Mouse (Mus musculus): ENCODE results near the gene Gm21972. TPM values are rescaled to one million over a fixed set of nuclear protein-coding genes. Genes with fewer than 3 reads are reported as not detected.

The Gm21972 gene
- total RNA-seq, 2 experiments from 2014 or later = 2.1 to 4.1 TPM

DNA sequence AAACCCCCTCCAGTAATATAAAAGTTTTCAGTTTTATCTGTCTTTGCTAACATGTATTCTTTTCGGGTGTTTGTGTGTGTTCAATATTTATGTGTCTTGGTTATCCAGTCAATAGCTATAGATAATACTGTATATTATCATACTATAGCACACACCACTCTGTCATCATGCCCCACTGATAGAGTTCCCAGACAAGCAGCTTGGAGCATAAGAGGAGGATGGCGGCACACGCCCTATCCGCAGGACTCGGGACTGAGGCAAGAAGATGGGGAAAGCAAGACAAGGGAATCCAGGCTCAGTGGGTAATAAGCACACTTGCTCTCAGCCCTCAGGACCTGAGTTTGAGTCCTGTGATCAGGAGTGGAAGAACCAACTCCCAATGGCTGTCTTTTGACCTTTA, 27.0 kb downstream of the Gm21972 start:
- no peak for DNase-seq (ENCODE audit: extremely low spot score in 1 of 2, low spot score in 1 of 2)

DNA sequence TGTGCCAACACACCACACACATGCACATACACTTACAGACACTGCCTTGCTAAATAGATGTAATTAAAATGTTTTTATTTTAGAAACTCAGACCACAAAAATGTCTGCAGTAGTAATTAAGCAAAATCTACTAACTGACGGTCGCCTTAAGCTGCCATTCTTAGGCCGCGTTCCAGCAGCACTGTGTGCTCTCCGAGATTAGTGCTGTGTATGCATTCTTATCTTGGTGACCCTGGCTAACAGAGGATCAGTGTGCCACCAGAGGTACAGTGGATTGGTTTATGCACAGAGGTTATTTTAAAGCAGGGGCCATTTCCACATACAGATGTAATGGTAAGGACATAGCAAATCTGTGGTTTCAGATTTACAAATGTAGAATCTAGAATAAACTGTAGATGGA, 27.6 kb downstream of the Gm21972 start:
- DNase-seq (ENCODE audit: extremely low spot score in 1 of 2, low spot score in 1 of 2) = no peak

DNA sequence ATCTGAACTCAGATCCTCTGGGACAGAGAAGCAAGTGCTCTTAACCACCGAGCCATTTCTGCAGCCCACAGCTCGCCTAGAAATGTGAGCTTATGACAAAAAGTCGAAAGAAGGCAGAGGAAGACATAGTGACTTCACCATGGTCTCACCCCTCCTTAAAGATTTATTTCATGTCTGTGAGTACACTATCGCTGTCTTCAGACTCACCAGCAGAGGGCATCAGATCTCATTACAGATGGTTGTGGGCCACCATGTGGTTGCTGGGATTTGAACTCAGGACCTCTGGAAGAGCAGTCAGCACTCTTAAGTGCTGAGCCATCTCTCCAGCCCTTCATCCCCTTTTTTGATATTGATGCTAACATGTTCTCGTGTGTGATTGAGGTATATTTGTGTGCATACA, 41.2 kb downstream of the Gm21972 start:
- no peak for DNase-seq (ENCODE audit: extremely low spot score in 1 of 2, low spot score in 1 of 2)

DNA sequence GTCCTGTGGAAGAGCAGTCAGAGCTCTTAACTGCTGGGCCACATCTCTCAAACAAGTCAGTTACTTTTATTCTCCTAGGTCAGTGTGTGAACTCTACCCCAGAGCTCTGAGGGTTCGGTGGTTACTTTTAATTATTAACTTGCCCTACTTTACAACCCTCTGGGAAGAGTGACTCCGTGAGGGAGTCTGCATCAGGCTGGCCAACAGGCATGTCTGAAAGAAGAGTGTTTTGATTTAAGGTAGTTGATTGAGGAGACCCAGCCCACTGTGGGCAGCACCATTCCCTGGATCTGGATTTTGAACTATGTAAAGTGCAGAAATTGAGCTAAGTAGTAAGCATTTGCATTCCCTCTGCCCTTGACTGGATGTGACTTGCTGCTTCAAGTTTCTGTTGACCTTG, 42.6 kb downstream of the Gm21972 start:
- no peak for DNase-seq (ENCODE audit: extremely low spot score in 1 of 2, low spot score in 1 of 2)

DNA sequence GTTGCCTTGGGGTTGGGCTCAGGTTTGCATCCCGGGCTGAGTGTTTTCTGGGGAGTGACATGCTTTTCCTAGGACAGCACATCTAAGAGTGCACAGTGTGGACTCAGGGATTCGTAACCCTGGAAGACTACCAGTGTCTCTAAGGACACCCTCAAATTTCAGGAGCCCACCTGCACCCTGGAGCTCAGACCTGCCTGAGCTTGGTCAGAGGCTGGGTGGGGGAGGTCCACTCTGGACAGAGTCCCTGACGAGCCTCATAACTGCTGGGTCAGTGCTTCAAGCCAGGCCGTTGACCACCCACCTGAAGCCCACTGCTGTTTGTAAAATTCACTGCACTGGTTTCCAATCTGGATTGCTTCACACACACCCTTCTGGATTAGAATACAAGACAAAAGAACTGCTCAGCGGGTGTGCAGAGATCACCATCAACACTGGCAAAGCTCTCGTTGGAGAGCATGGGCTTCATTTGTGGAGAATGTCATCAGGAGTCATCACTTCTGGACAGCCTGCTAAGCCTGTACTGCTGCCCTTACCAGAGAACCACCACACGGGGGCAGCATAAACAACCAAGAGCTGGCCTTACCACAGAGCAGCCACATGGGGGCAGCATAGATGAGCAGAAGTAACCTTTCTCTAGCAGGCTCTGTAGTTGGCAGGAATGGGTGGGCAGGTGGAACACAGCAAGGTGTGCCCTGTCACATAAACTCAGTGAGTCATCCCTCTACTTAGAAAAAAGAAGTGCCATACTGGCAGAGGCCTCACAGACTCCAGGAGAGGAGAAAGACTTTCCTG, 45.2 kb downstream of the Gm21972 start:
- DNase-seq (ENCODE audit: extremely low spot score in 1 of 2, low spot score in 1 of 2) = peak; percentile 77 to 81

DNA sequence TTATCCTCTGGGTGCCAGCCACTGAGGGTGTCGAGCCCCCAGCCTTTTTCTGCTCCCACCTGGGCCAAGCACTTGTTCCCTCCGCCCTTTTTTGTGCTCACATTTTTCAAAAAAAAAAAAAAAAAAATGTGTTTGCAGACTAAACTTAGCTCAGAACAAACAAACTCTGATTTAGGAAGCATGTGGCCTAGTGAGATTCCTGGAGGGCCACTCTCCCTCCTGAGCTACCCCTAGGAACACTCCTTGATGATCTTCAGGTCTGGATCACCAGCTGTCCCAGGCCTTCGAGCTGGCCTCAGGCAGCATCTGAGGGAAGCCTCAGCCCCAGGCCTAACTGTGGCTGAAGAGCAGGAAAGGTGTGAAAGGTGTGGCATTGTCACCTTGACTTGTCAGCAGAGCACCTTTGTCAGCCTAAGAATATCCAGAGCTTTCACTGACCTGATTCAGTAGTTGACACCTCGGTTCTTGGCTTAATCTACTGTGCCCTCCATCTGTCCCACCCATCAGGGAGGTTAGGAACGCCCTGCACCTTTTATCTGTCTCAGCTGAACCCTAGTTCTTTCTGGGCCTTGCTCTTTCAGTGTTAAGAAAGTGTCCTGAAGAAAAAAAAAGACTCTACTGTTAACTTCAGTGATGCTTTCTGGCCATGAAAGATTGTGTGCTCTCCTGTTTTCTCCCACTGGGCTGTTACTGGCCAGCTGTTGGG, 48.7 kb downstream of the Gm21972 start:
- DNase-seq (ENCODE audit: extremely low spot score in 1 of 2, low spot score in 1 of 2) = no peak

DNA sequence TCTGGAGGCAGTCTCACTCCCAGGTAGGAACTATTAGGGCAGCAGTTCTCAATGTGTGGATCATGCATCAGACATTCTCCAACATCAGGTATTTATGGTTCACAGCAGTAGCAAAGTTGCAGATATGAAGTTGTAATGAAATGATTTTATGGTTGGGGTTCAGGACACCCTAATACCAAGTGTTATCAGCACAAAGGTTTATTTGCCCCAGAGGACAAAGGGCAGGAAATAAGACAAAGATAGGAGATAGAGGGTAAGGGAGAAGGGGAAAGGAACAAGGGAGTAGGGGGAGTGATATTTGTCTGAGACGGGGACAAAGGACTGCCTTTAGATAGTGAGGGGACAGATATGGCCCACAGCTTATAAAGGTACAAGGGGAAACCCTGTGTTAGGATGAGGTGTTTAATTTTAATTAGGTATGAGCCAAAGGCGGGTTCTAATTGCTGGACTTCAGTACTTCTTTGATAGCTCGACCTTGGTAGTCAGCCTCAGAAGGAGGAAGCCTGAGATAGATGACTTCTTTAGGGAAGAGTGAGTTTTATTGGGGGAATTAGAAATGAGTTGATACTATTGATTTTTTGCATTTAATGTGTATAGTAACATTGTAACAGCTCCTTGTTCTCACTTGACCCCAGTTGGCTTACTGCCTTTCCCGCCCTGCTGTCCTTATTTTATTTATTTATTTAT, 50.3 kb downstream of the Gm21972 start:
- no peak for DNase-seq (ENCODE audit: extremely low spot score in 1 of 2, low spot score in 1 of 2)

DNA sequence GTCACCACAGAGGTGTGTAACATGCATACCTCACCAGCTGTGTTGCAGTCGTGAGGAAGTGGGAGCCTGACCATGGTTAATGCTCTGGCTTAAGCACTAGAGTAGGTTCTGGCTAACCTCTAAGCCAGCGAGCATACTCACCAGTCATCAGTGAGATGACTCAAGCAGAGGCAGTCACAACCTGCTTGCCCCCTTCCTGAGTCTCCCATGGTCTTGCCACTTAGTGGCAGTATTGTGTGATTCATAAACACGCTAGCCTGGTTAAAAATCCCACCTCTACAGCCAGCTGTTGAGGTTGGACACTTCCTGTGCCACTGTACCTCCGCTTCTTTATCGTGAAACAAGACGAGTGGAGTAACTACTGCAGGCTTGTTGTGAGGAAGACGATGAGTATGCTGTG, 53.3 kb downstream of the Gm21972 start:
- no peak for DNase-seq (ENCODE audit: extremely low spot score in 1 of 2, low spot score in 1 of 2)

DNA sequence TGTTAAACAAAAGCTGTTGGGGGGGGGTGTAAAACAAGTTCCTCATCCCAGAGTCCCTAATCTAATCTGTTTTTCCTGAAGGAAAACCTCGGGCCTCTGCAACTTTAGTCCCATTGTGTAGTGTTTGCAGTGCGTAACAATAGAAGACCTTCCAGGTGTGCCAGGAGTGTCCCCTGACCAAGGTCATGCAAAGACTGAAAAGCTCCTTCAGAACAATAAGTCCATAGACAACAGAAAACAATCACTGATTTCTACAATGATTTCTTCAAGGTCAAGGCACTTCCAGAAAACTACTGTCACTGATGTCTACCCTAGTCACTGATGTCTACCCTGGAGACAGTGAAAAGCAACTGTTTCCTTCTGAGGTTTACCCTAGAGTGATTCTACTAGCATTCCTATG, 54.4 kb downstream of the Gm21972 start:
- DNase-seq (ENCODE audit: extremely low spot score in 1 of 2, low spot score in 1 of 2) = no peak

DNA sequence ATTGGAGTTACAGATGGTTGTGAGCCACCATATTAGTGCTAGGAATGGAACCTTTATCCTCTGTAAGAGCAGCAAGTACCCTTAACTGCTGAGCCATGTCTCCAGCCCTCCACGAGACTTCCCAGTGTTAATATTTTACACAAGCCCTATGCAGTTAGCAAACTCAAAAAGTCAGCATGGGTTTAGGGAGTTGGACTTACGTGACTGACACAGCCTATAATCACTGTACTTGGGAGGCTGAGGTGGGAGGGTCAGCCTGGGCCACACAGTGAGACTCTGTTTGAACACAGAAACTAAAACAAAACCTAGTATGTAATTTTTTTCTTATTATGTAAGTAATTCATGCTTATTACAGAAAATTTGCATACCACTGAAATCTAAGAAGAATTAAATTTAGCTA, 54.8 kb downstream of the Gm21972 start:
- no peak for DNase-seq (ENCODE audit: extremely low spot score in 1 of 2, low spot score in 1 of 2)

DNA sequence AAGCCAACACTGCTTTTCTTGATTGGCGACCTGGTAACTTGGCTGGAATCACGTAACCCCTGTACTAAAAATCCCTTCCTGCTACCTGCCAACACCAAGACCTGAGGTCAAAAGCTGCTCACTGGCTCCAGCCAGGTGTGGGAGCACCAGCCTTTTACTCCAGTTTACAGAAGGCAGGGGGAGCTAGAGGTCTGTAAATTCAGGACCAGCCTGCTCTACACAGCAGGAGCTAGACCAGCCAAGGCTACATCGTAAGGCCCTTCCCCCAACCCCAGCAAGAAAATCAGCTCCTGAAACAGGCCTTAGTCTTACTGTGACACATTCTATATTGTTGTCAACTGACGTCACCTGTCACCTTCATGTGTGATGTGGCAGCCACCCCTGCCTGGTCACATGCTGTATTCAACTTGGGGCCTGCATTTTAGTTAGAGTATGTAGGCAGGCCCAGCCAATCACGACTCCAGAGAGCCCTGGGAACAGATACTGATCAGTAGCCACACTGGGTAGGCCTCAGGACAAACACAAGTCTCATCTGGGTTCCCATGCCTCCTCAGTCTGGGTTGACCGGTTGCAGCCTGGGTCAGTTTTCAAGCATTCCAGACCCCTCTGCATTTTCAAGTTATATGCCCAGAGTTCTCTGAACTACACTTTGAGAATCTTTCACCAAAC, 55.7 kb downstream of the Gm21972 start:
- DNase-seq (ENCODE audit: extremely low spot score in 1 of 2, low spot score in 1 of 2) = no peak

DNA sequence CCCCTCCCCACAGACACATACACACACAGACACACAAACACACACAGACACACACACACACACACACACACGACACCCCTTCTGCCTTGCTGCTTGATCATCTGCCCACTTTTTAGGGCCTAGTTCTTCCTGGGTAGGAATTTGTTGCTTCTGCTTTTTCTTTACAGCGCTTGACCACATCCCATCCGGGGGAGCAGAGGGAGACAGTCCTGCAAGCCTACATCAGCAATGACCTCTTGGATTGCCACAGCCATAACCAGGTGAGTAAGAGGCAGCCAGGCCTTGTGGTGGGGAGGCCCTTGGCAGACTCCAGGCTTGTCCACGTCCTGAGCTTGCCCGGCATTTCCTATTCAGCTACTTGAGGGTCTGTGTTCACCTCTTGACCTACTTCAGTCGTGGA, 57.4 kb downstream of the Gm21972 start:
- no peak for DNase-seq (ENCODE audit: extremely low spot score in 1 of 2, low spot score in 1 of 2)

DNA sequence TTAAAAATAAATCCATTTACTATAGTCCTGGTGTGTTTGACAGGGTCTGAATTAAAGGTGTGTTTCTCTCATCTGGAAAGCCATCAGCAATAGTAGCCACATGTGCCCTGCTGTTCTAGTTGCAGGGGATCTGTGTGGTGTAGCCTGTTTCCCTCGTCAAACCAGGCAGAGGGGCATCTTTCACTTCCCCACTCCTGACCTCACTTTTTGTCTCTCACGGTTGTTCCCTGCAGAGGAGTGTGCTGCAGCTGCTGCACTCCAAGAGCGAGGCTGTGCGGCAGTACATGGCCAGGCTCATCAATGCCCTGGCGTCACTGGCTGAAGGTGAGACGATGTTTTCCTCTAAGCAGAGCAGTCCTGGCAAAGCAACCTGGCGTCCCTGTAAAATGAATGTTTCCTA, 60.6 kb downstream of the Gm21972 start:
- no peak for DNase-seq (ENCODE audit: extremely low spot score in 1 of 2, low spot score in 1 of 2)

DNA sequence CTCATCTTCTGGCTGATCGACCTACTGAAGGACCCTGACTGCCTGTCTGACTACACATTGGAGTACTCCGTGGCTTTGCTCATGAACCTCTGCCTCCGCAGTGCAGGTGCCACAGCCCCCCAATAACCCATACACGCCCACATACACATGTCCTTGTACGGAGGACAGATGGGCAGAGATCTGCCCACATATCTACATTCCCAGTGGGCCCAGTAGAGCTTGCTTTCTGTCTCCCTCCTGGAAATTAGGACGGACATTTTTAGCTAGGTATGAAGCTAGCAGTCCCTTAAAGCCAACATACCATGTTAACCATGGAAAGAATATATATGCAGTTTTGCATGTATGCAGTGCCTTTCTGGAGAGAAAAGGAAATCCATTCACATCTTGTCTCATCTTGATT, 64.8 kb downstream of the Gm21972 start:
- no peak for DNase-seq (ENCODE audit: extremely low spot score in 1 of 2, low spot score in 1 of 2)

DNA sequence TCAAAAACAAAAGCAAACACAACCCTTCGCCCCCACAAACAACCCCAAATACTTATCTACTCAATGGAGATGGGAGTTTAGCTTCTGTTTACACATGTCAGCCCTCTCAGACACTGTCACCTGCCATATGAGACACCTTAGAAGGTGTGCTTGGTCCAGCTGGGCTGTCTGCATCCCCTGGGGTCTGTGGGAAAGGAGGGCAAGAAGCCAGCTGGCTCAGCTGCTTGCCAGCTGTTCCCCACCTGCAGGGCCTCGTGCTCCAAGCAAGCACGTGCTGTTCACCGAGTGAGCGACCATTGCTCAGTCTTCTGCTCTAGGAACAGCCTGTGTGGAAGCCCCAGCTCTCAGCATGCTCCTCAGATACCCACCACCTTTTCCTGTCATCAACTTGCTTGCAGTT, 65.6 kb downstream of the Gm21972 start:
- DNase-seq (ENCODE audit: extremely low spot score in 1 of 2, low spot score in 1 of 2) = no peak

DNA sequence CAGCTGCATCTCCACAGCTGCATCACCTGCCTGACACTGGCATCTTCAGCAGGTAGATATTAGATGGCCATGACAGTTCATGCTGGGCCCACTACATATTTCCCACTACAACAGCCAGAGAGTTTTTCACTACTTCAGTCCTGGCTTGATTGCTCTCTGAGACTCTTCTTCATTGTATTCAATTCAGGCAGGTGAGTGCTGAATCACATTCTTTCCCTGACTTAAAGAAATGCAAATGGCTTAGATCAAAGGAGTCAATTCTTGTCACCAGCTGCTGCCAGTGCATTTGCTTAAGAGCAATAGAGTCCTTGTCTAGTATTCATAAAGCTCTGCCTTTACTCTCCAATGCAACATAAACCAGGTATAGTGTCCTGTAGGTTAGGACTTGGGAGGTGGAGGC, 67.9 kb downstream of the Gm21972 start:
- no peak for DNase-seq (ENCODE audit: extremely low spot score in 1 of 2, low spot score in 1 of 2)

DNA sequence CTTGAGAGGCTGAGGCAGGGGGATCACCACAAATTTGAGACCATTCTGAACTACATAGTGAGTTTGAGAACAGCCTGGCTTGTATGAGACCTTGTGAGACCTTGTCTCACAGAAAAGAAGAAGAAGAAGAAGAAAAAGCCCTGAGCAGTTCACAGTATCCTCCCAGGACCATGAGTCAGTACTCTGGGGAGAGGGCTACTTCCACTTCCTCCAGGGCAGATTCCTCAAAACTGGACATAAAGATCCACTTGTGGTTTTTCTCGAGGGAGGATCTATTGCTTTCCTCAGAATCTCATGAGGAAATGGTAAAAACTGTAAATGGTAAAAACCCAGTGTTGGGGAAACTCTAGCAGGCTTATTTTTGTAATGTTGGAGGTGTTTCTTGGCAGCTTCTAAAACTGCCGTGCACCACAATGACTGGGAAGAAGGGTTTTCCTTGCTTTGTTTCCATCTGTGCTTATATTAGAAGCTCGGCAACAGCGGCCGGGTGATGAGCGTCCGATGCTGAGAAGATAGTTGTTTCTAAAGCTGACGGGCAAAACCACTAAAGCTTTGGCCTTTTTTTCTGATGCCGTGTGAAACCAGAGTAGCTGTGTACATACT, 69.3 kb downstream of the Gm21972 start:
- DNase-seq (ENCODE audit: extremely low spot score in 1 of 2, low spot score in 1 of 2) = no peak

DNA sequence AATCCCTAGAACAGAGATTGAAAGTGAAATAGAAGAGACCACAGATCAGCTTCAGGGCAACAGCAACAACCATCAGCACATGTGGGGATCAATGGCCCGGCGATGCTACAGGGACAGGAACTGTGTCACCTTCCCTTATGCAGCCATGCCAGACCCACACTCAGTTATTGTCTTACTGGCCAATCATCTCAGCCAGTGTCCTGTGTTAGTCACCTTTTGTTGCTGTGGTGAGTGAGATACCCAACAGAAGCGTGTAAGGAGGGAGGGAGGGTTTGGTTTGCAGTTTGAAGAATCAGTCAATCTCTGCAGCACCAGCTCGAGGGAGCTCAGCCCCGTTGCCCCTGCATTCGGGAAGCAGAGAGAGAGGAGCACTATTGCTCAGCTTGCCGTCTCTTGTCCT, 77.2 kb downstream of the Gm21972 start:
- no peak for DNase-seq (ENCODE audit: extremely low spot score in 1 of 2, low spot score in 1 of 2)

DNA sequence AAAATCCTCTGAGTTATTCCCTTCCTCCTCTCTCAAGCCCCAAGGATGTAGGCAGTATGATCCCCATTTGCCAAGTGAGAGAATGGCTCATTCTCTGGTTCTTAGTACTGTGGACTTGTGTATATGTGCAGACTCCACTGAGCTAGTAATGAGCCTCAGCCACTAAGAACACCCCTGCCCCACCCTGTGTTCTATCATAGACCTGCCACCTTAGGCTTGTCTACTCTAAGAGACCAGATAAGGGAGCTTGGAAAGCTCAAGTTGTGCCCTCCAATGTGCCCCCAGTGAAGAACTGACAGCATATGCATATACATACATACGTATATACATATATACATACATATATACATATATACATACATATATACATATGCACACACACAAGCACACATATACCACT, 78.1 kb downstream of the Gm21972 start:
- DNase-seq (ENCODE audit: extremely low spot score in 1 of 2, low spot score in 1 of 2) = no peak
